Mouse (Mus musculus): ENCODE data around the gene Cngb1. TPM values are rescaled to one million over a fixed set of nuclear protein-coding genes. Genes with fewer than 3 reads are reported as not detected.

Cngb1 gene
- polyA plus RNA-seq, 1 experiment from 2014 or later: 0.28 TPM

DNA sequence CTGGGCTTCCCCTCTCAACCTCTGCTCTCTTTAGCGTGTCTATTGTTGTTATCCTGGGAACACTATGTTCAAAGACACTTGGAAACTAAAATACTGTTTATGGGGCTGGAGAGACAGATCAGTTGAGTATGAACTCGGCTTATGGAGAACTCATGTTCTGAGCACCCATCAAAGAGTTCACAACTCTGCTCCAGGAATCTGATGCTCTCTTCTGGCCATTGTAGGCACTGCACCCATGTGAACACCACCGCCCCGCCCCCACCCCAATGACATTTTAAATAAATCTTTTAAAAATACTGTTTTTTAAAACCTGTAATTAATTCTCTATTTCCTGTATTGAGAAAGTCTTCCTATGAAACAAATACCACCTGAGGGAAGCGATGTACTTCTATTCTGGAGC, 4.0 kb downstream of the Cngb1 start:
- Histone ChIP-seq H3K4me2 (no peak overlapping the region), H3K4me3 (ENCODE audit: low read depth, low read length) (no peak overlapping the region), H3K9me3 (ENCODE audit: low read depth, low read length) (no peaks in the 10 kb centered on the region), H3K36me3 (ENCODE audit: insufficient read depth) (no peaks in the 10 kb centered on the region), H3K4me1 (ENCODE audit: insufficient read depth) (no peaks in the 10 kb centered on the region), H3K9ac (no peak overlapping the region), H3K27me3 (ENCODE audit: insufficient read depth, low read length) (no peaks in the 10 kb centered on the region), H3K27ac (ENCODE audit: low read depth) (no peak overlapping the region)
- TF ChIP-seq CTCF (IDR thresholded peaks at IDR 0.05; ENCODE audit: low read depth): peak; percentile 73
- peak; percentile 71 for DNase-seq
- WGBS: 17% methylated on average over 5 of the region's 5 CpGs
- ATAC-seq (ENCODE audit: insufficient read depth): no peak

- peak overlapping the region; percentile 47 for H3K4me2 ChIP-seq
- peak overlapping the region; percentile 54; the same call in 1 of the 2 replicates for H3K27ac ChIP-seq (ENCODE audit: low read depth)
- no peaks in the 10 kb centered on the region for H3K27me3 ChIP-seq (ENCODE audit: insufficient read depth, low read length)
- H3K9me3 ChIP-seq (ENCODE audit: low read depth, low read length): no peaks in the 10 kb centered on the region
- no peaks in the 10 kb centered on the region for H3K36me3 ChIP-seq (ENCODE audit: insufficient read depth)
- DNase-seq: peak; percentile 68
- H3K9ac ChIP-seq: peak overlapping the region; percentile 38
- 51% methylated on average over 7 of the region's 7 CpGs for WGBS
- TF ChIP-seq CTCF (IDR thresholded peaks at IDR 0.05; ENCODE audit: low read depth): no peak
- peak; percentile 79 for ATAC-seq (ENCODE audit: insufficient read depth)
- 0 out of 2 replicates have a peak, but pooled peaks cover 3% of the 10 kb centered on the region for H3K4me1 ChIP-seq (ENCODE audit: insufficient read depth)
- H3K4me3 ChIP-seq (ENCODE audit: low read depth, low read length): 0 out of 2 replicates have a peak overlapping the region, but pooled peaks have one; percentile 12
These were observed 12.5 kb downstream of the Cngb1 start for GRCm38 (mm10) chr8:95293891-95294290.

- H3K27me3 ChIP-seq (ENCODE audit: insufficient read depth, low read length): no peaks in the 10 kb centered on the region
- TF ChIP-seq CTCF (IDR thresholded peaks at IDR 0.05; ENCODE audit: low read depth): no peak
- DNase-seq: peak; percentile 89
- H3K36me3 ChIP-seq (ENCODE audit: insufficient read depth): no peaks in the 10 kb centered on the region
- H3K27ac ChIP-seq (ENCODE audit: low read depth): no peak overlapping the region
- 0 out of 2 replicates have a peak, but pooled peaks cover 3% of the 10 kb centered on the region for H3K4me1 ChIP-seq (ENCODE audit: insufficient read depth)
- no peaks in the 10 kb centered on the region for H3K9me3 ChIP-seq (ENCODE audit: low read depth, low read length)
- no peak overlapping the region for H3K9ac ChIP-seq
- peak overlapping the region; percentile 47 for H3K4me2 ChIP-seq
- 63% methylated on average over 11 of the region's 11 CpGs for WGBS
- peak; percentile 51; the same call in 1 of the 2 replicates for ATAC-seq (ENCODE audit: insufficient read depth)
- H3K4me3 ChIP-seq (ENCODE audit: low read depth, low read length): no peak overlapping the region
These were observed 13.2 kb downstream of the Cngb1 start for GRCm38 (mm10) chr8:95293172-95293571.

DNA sequence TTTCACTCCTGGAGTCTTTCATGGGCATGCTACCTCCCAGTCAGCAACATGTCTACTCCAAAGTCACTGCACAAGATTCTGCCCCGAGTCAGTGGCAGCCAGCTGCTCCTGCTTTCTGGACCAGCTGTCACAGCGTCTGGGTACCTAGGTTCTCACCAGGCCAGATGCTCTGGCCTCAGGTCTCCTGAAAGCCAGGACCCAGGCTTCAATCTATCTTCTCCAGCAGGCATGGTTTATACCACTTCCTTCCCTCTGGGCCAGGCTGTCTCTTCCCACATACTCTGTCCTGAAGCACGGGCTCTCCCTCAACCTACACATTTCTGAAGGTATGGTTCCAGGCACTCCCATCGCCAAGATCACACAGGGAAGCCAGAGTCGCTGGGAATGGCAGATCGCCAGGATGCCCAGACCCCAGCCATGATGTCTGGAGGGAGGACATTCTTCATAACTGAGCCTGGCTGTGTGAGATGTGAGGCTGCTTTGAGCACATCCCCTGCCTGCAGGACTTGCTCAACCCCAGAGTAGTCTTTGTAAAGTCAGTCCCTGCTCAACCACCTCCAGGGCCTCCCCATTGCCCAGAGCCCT, 17.2 kb downstream of the Cngb1 start:
- H3K4me3 ChIP-seq (ENCODE audit: low read depth, low read length): no peak overlapping the region
- no peak for TF ChIP-seq CTCF (IDR thresholded peaks at IDR 0.05; ENCODE audit: low read depth)
- no peaks in the 10 kb centered on the region for H3K27me3 ChIP-seq (ENCODE audit: insufficient read depth, low read length)
- ATAC-seq (ENCODE audit: insufficient read depth) (no peak), DNase-seq (no peak)
- H3K4me2 ChIP-seq: no peak overlapping the region
- H3K9me3 ChIP-seq (ENCODE audit: low read depth, low read length): no peaks in the 10 kb centered on the region
- H3K4me1 ChIP-seq (ENCODE audit: insufficient read depth): 0 out of 2 replicates have a peak, but pooled peaks cover 3% of the 10 kb centered on the region
- no peak overlapping the region for H3K9ac ChIP-seq
- H3K27ac ChIP-seq (ENCODE audit: low read depth): no peak overlapping the region
- no peaks in the 10 kb centered on the region for H3K36me3 ChIP-seq (ENCODE audit: insufficient read depth)
- 52% methylated on average over 6 of the region's 6 CpGs for WGBS

DNA sequence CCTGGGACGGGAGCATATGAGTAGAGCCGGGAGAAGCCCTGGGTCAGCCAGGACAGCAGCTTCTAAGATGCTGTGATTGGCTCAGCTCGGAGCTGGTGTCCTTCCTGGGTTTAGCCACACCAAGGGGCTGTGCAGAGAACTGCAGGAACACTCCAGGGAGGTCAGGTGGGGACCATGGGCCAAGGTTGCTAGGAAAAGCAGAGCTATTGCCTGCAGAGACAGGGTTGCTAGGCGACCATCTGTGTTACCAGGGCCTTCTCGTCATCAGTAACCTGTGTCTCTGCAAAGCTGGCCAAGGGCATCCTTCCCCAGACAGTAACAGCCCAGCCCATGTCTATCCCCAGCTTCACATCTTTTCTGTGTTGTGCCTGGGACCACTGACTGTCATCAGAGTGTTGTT, 24.9 kb downstream of the Cngb1 start:
- DNase-seq (no peak), ATAC-seq (ENCODE audit: insufficient read depth) (no peak)
- WGBS: 58% methylated on average over 5 of the region's 5 CpGs
- Histone ChIP-seq H3K36me3 (ENCODE audit: insufficient read depth) (no peaks in the 10 kb centered on the region), H3K9me3 (ENCODE audit: low read depth, low read length) (no peaks in the 10 kb centered on the region), H3K4me2 (no peak overlapping the region), H3K4me1 (ENCODE audit: insufficient read depth) (no peaks in the 10 kb centered on the region), H3K4me3 (ENCODE audit: low read depth, low read length) (no peak overlapping the region), H3K27me3 (ENCODE audit: insufficient read depth, low read length) (no peaks in the 10 kb centered on the region), H3K9ac (no peak overlapping the region), H3K27ac (ENCODE audit: low read depth) (no peak overlapping the region)
- TF ChIP-seq CTCF (IDR thresholded peaks at IDR 0.05; ENCODE audit: low read depth): no peak

GRCm38 (mm10) chr8:95272871-95273270, 33.5 kb downstream of the Cngb1 start:
- no peak for TF ChIP-seq CTCF (IDR thresholded peaks at IDR 0.05; ENCODE audit: low read depth)
- Histone ChIP-seq H3K4me2 (no peak overlapping the region), H3K9me3 (ENCODE audit: low read depth, low read length) (no peaks in the 10 kb centered on the region), H3K4me3 (ENCODE audit: low read depth, low read length) (no peak overlapping the region), H3K27ac (ENCODE audit: low read depth) (no peak overlapping the region), H3K36me3 (ENCODE audit: insufficient read depth) (no peaks in the 10 kb centered on the region), H3K9ac (no peak overlapping the region), H3K27me3 (ENCODE audit: insufficient read depth, low read length) (no peaks in the 10 kb centered on the region), H3K4me1 (ENCODE audit: insufficient read depth) (no peaks in the 10 kb centered on the region)
- no peak for ATAC-seq (ENCODE audit: insufficient read depth)
- 24% methylated on average over 2 of the region's 2 CpGs for WGBS
- no peak for DNase-seq

DNA sequence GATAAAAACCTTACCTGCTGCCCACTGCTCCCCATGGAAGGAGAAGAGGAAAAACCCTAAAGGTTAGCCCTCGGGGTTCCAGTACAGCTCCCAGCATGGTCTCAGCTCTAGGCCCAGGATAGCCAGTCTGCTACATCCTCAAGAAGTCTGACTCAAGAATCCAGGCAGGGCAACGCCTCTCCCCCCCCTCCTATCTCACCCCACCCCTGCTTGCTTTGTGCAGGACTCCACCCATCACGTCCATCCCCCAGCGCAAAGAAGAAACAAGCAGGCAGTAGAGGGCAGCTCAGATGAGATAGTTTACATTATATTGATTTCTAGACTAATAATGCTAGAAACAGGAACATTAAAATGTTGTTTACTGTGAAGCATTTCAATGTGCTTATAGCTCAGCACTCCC, 34.5 kb downstream of the Cngb1 start:
- no peak for TF ChIP-seq CTCF (IDR thresholded peaks at IDR 0.05; ENCODE audit: low read depth)
- H3K36me3 ChIP-seq (ENCODE audit: insufficient read depth): no peaks in the 10 kb centered on the region
- no peak overlapping the region for H3K4me3 ChIP-seq (ENCODE audit: low read depth, low read length)
- ATAC-seq (ENCODE audit: insufficient read depth) (no peak; the same call in 1 of the 2 replicates), DNase-seq (no peak)
- H3K27ac ChIP-seq (ENCODE audit: low read depth): no peak overlapping the region
- H3K4me2 ChIP-seq: no peak overlapping the region
- no peaks in the 10 kb centered on the region for H3K4me1 ChIP-seq (ENCODE audit: insufficient read depth)
- no peak overlapping the region; the same call in 1 of the 2 replicates for H3K9ac ChIP-seq
- WGBS: 20% methylated on average over 3 of the region's 4 CpGs
- no peaks in the 10 kb centered on the region for H3K9me3 ChIP-seq (ENCODE audit: low read depth, low read length)
- H3K27me3 ChIP-seq (ENCODE audit: insufficient read depth, low read length): no peaks in the 10 kb centered on the region

Measured in lung, embryonic 14.5 days (tissue).